Mouse (Mus musculus): ENCODE data around the gene Hectd2. TPM values are rescaled to one million over a fixed set of nuclear protein-coding genes. Genes with fewer than 3 reads are reported as not detected.

The Hectd2 gene
- polyA plus RNA-seq, 1 experiment from 2014 or later: 10.9 TPM

DNA sequence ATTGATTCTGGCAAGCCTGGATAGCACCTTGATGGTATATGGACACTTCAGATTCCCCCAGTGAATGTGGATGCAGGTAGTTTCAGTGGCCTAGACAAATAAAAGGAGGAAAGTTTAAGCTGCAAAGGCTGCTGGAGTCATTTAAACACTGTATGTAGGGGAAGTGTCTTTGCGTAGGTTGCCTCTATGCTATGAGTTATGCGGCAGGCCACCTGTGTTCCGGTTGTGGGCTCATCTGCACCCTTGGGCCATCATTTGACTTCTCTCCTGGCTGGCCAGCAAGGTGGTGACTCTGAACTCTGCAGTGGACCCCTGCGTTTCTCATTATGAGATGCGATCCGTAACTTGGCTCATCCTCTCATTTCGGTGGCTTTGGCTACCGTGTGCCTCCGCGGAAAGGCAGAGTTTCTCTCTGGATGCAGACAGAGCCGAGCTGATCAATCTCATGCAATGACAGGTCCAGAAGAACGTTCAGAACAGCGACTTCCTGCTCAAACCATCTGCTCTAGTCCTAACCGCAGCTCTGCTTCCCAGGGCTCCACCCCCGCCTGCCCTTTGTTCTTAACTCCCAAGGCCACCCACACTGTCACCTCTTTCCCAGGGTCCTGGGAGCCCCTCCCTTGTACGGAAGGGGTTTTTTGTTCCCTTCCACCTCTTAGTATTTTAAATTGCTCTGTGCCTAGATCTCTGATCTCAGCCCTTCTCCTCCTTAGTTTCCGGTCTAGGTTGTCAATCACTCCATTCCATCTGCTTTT lies 20.3 kb upstream of the Hectd2 start:
- peak; percentile 61 for ATAC-seq (ENCODE audit: low FRiP score)
- Histone ChIP-seq H3K4me1 (replicated peaks; ENCODE audit: control insufficient read depth, insufficient read depth, low read length) (0 out of 2 replicates have a peak, but pooled peaks cover 2% of the 10 kb centered on the region), H3K36me3 (ENCODE audit: control insufficient read depth, insufficient read depth, low read length) (no peaks in the 10 kb centered on the region), H3K4me3 (ENCODE audit: low read depth, low read length) (0 out of 2 replicates have a peak overlapping the region, but pooled peaks have one; percentile 1), H3K9me3 (ENCODE audit: control insufficient read depth, low read length) (no peaks in the 10 kb centered on the region), H3K27ac (ENCODE audit: low read depth, low read length) (0 out of 2 replicates have a peak overlapping the region, but pooled peaks have one; percentile 2), H3K4me2 (replicated peaks; ENCODE audit: low read depth, low read length) (peak overlapping the region; percentile 22; the same call in 1 of the 2 replicates), H3K27me3 (ENCODE audit: control insufficient read depth, insufficient read depth, low read length) (no peaks in the 10 kb centered on the region), H3K9ac (ENCODE audit: low read depth, low read length) (0 out of 2 replicates have a peak overlapping the region, but pooled peaks have one; percentile 4)
- DNase-seq (ENCODE audit: low spot score): peak; percentile 58
- WGBS: 33% methylated on average over 17 of the region's 17 CpGs

DNA sequence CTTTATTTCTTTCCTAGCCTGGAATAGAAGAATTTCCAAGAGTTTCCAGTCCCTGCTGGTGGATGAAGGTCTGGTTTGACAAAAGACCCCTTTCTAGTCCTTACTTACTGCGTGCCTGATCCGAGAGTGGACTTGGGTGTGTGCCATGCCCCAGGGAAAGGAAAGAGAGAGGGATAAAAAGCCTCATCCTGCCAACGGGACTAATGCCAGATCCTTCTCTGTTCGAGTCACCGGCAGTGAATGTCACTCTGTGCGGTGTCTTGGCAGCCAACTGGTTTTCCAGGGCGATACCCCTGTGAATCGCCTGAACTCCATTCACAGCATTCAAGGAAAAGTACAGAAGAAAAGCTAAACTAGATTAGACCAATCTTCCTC lies 19.7 kb upstream of the Hectd2 start:
- H3K9ac ChIP-seq (ENCODE audit: low read depth, low read length): no peak overlapping the region
- 0 out of 2 replicates have a peak overlapping the region, but pooled peaks have one; percentile 2 for H3K27ac ChIP-seq (ENCODE audit: low read depth, low read length)
- H3K4me2 ChIP-seq (replicated peaks; ENCODE audit: low read depth, low read length): 0 out of 2 replicates have a peak overlapping the region, but pooled peaks have one; percentile 22
- H3K4me3 ChIP-seq (ENCODE audit: low read depth, low read length): no peak overlapping the region
- DNase-seq (ENCODE audit: low spot score): peak; percentile 27
- no peaks in the 10 kb centered on the region for H3K9me3 ChIP-seq (ENCODE audit: control insufficient read depth, low read length)
- 46% methylated on average over 8 of the region's 8 CpGs for WGBS
- no peaks in the 10 kb centered on the region for H3K36me3 ChIP-seq (ENCODE audit: control insufficient read depth, insufficient read depth, low read length)
- H3K4me1 ChIP-seq (replicated peaks; ENCODE audit: control insufficient read depth, insufficient read depth, low read length): 0 out of 2 replicates have a peak, but pooled peaks cover 2% of the 10 kb centered on the region
- no peaks in the 10 kb centered on the region for H3K27me3 ChIP-seq (ENCODE audit: control insufficient read depth, insufficient read depth, low read length)
- ATAC-seq (ENCODE audit: low FRiP score): no peak; the same call in none of the 2 replicates

DNA sequence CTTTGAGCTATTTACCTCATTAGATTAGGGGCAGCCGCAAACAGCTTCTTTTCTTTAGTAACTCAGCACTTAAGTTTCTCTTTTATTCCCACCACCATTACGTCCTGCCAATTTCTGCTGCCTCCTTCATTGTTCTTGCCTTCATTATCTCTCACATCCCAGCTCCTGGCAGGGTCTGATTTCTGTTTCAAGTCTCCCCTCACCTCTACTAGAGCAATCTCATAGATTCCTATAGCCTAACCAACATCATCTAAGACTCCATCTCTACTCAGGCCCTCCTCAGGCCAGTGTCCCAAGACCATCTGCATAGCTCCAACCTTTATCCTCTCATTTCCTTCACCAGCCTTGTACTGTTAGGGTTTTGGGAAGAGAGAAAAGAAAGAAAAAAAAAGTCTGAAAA lies 19.3 kb upstream of the Hectd2 start:
- Histone ChIP-seq H3K9me3 (ENCODE audit: control insufficient read depth, low read length) (no peaks in the 10 kb centered on the region), H3K27ac (ENCODE audit: low read depth, low read length) (0 out of 2 replicates have a peak overlapping the region, but pooled peaks have one; percentile 2), H3K27me3 (ENCODE audit: control insufficient read depth, insufficient read depth, low read length) (no peaks in the 10 kb centered on the region), H3K4me3 (ENCODE audit: low read depth, low read length) (no peak overlapping the region), H3K4me1 (replicated peaks; ENCODE audit: control insufficient read depth, insufficient read depth, low read length) (0 out of 2 replicates have a peak, but pooled peaks cover 2% of the 10 kb centered on the region), H3K36me3 (ENCODE audit: control insufficient read depth, insufficient read depth, low read length) (no peaks in the 10 kb centered on the region), H3K4me2 (replicated peaks; ENCODE audit: low read depth, low read length) (no peak overlapping the region), H3K9ac (ENCODE audit: low read depth, low read length) (no peak overlapping the region)
- DNase-seq (ENCODE audit: low spot score) (peak; percentile 21), ATAC-seq (ENCODE audit: low FRiP score) (no peak)
- 56% methylated on average over 2 of the region's 2 CpGs for WGBS

DNA sequence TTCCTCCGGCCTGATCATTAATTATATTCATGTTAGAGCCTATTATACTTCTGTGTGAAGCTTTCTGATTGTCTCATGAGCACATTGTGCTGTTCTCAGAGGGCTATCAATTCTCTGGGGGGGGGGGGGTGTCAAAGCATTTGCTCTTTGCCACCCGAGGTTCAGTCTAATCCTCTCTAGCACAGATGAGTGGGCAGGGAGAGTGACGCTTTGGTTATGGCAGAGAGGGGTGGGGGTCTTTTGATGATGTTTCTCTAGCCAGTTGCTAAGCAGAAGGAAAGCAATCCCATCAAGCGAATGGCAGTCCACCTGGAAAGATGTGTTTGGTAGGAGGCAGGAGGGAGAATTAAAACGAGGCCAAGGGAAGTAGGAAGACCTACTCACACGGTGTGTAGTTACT lies 18.6 kb upstream of the Hectd2 start:
- H3K4me1 ChIP-seq (replicated peaks; ENCODE audit: control insufficient read depth, insufficient read depth, low read length): 0 out of 2 replicates have a peak, but pooled peaks cover 2% of the 10 kb centered on the region
- ATAC-seq (ENCODE audit: low FRiP score): peak; percentile 26; the same call in 1 of the 2 replicates
- peak; percentile 31 for DNase-seq (ENCODE audit: low spot score)
- no peak overlapping the region for H3K27ac ChIP-seq (ENCODE audit: low read depth, low read length)
- no peaks in the 10 kb centered on the region for H3K36me3 ChIP-seq (ENCODE audit: control insufficient read depth, insufficient read depth, low read length)
- H3K27me3 ChIP-seq (ENCODE audit: control insufficient read depth, insufficient read depth, low read length): no peaks in the 10 kb centered on the region
- H3K9ac ChIP-seq (ENCODE audit: low read depth, low read length): no peak overlapping the region
- 26% methylated on average over 6 of the region's 6 CpGs for WGBS
- no peak overlapping the region for H3K4me3 ChIP-seq (ENCODE audit: low read depth, low read length)
- H3K4me2 ChIP-seq (replicated peaks; ENCODE audit: low read depth, low read length): no peak overlapping the region
- H3K9me3 ChIP-seq (ENCODE audit: control insufficient read depth, low read length): no peaks in the 10 kb centered on the region

DNA sequence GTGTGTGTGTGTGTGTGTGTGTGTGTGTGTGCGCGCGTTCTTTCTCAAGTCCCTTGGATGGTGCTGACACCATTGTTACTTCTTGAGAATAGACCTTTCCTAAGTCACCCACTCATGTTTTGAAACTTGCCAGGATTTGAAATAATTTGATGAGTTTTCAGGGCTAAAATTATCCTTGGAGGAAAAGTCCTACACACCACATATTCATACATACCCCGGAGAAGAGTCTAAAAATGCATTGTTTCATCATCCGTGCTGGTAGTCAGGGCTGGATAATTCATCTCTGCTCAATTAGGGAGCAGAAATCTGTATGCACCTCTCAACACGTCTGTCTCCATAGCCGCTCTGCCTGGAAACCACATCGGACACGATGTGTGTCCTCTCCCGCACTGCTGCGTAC lies 17.5 kb upstream of the Hectd2 start:
- no peaks in the 10 kb centered on the region for H3K27me3 ChIP-seq (ENCODE audit: control insufficient read depth, insufficient read depth, low read length)
- H3K9me3 ChIP-seq (ENCODE audit: control insufficient read depth, low read length): no peaks in the 10 kb centered on the region
- no peak overlapping the region for H3K4me2 ChIP-seq (replicated peaks; ENCODE audit: low read depth, low read length)
- H3K4me1 ChIP-seq (replicated peaks; ENCODE audit: control insufficient read depth, insufficient read depth, low read length): 0 out of 2 replicates have a peak, but pooled peaks cover 2% of the 10 kb centered on the region
- no peak overlapping the region for H3K4me3 ChIP-seq (ENCODE audit: low read depth, low read length)
- ATAC-seq (ENCODE audit: low FRiP score): no peak
- H3K27ac ChIP-seq (ENCODE audit: low read depth, low read length): no peak overlapping the region
- 79% methylated on average over 11 of the region's 11 CpGs for WGBS
- DNase-seq (ENCODE audit: low spot score): no peak
- no peak overlapping the region for H3K9ac ChIP-seq (ENCODE audit: low read depth, low read length)
- no peaks in the 10 kb centered on the region for H3K36me3 ChIP-seq (ENCODE audit: control insufficient read depth, insufficient read depth, low read length)

DNA sequence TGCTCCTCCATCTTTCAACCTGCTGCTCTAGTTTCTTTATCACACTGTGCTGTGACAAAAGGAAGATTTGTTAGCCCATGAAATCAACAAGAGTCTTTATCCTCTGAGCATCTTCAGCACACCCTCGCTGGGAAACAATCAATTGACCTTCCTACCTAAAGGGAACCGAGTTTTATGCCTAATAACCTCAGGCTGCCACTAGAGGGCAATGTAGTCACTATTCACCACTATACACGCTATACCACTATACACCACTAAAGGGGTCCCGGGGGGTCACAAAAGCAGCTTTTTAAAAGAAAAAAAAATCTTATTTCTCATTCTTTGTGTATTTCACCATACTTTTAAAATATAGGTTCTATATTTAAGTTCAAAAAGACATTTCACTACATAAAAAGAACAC lies 15.9 kb upstream of the Hectd2 start:
- Histone ChIP-seq H3K36me3 (ENCODE audit: control insufficient read depth, insufficient read depth, low read length) (no peaks in the 10 kb centered on the region), H3K9ac (ENCODE audit: low read depth, low read length) (no peak overlapping the region), H3K4me2 (replicated peaks; ENCODE audit: low read depth, low read length) (no peak overlapping the region), H3K27me3 (ENCODE audit: control insufficient read depth, insufficient read depth, low read length) (no peaks in the 10 kb centered on the region), H3K9me3 (ENCODE audit: control insufficient read depth, low read length) (no peaks in the 10 kb centered on the region), H3K4me3 (ENCODE audit: low read depth, low read length) (no peak overlapping the region), H3K4me1 (replicated peaks; ENCODE audit: control insufficient read depth, insufficient read depth, low read length) (0 out of 2 replicates have a peak, but pooled peaks cover 2% of the 10 kb centered on the region), H3K27ac (ENCODE audit: low read depth, low read length) (no peak overlapping the region)
- peak; percentile 82; the same call in 1 of the 2 replicates for ATAC-seq (ENCODE audit: low FRiP score)
- WGBS: 13% methylated on average over 4 of the region's 4 CpGs
- peak; percentile 80 for DNase-seq (ENCODE audit: low spot score)

DNA sequence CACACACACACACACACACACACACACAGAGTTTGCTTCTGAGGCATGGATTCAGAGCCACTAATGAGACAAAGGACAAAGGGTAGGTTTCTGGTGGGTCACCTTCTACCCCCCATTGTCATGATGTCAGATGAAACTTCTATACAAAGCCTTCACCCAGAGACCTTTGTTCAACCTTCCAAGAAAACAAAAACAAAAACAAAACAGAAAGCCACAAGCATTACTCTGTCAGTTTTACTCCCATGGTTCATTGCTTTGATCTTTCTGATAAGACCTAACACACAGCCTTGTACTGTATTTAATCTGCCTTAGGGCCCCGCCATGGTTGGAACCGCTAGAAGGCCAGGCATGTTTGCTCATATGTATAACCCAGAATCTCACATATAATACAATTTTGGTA lies 15.1 kb upstream of the Hectd2 start:
- H3K9ac ChIP-seq (ENCODE audit: low read depth, low read length): no peak overlapping the region

DNA sequence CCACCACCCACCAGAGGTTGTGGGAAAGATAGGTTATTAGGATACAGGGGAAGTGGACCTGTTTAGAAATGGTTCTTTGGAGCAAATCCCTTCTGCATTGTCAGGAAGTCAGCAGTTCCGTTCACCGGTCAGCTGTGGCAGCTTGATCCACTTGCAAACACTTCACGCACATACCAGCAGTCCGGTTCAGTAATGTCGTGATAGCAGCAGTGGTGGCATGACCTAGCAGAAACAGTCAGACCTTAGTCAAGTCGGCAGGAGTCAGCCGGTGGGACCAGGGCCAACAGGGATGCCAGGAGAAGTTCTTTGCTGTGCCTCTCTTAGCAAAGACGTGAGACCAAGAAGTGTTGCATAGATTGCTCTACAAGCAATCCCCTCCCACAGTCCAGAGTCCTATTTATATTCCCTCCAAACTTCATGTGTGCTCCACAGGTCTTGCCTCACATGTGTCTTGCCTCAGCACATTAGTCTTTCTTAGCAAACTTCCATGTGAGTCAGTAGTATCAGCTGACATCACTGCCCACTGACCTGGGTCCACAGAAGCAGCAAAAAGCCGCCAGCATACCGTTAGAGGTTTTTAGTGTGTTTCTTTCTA lies 14.3 kb upstream of the Hectd2 start:
- H3K9ac ChIP-seq (ENCODE audit: low read depth, low read length): no peak overlapping the region
- WGBS: 86% methylated on average over 10 of the region's 10 CpGs
- no peaks in the 10 kb centered on the region for H3K27me3 ChIP-seq (ENCODE audit: control insufficient read depth, insufficient read depth, low read length)
- H3K4me2 ChIP-seq (replicated peaks; ENCODE audit: low read depth, low read length): no peak overlapping the region
- no peaks in the 10 kb centered on the region for H3K36me3 ChIP-seq (ENCODE audit: control insufficient read depth, insufficient read depth, low read length)
- ATAC-seq (ENCODE audit: low FRiP score): no peak
- no peak overlapping the region for H3K4me3 ChIP-seq (ENCODE audit: low read depth, low read length)
- H3K4me1 ChIP-seq (replicated peaks; ENCODE audit: control insufficient read depth, insufficient read depth, low read length): no peaks in the 10 kb centered on the region
- no peak for DNase-seq (ENCODE audit: low spot score)
- no peaks in the 10 kb centered on the region for H3K9me3 ChIP-seq (ENCODE audit: control insufficient read depth, low read length)
- no peak overlapping the region for H3K27ac ChIP-seq (ENCODE audit: low read depth, low read length)

More for the DNA sequence above, 15.1 kb upstream of the Hectd2 start:
- H3K27ac ChIP-seq (ENCODE audit: low read depth, low read length): no peak overlapping the region
- 97% methylated on average over 2 of the region's 2 CpGs for WGBS
- no peak for DNase-seq (ENCODE audit: low spot score)
- H3K4me2 ChIP-seq (replicated peaks; ENCODE audit: low read depth, low read length): no peak overlapping the region
- no peaks in the 10 kb centered on the region for H3K36me3 ChIP-seq (ENCODE audit: control insufficient read depth, insufficient read depth, low read length)
- ATAC-seq (ENCODE audit: low FRiP score): no peak
- H3K27me3 ChIP-seq (ENCODE audit: control insufficient read depth, insufficient read depth, low read length): no peaks in the 10 kb centered on the region
- H3K4me3 ChIP-seq (ENCODE audit: low read depth, low read length): no peak overlapping the region
- 0 out of 2 replicates have a peak, but pooled peaks cover 2% of the 10 kb centered on the region for H3K4me1 ChIP-seq (replicated peaks; ENCODE audit: control insufficient read depth, insufficient read depth, low read length)
- H3K9me3 ChIP-seq (ENCODE audit: control insufficient read depth, low read length): no peaks in the 10 kb centered on the region

Data from hindbrain, embryonic 11.5 days (tissue).